Mouse (Mus musculus) T-cell, adult 2 months (primary cell): ENCODE data around the gene Ap1g2.

Experiments used
- DNase-seq: peaks from one replicate; pipeline ENCODE4 v3.0.0; 2022; ENCODE audit warnings: low spot score

Ap1g2 gene

DNA sequence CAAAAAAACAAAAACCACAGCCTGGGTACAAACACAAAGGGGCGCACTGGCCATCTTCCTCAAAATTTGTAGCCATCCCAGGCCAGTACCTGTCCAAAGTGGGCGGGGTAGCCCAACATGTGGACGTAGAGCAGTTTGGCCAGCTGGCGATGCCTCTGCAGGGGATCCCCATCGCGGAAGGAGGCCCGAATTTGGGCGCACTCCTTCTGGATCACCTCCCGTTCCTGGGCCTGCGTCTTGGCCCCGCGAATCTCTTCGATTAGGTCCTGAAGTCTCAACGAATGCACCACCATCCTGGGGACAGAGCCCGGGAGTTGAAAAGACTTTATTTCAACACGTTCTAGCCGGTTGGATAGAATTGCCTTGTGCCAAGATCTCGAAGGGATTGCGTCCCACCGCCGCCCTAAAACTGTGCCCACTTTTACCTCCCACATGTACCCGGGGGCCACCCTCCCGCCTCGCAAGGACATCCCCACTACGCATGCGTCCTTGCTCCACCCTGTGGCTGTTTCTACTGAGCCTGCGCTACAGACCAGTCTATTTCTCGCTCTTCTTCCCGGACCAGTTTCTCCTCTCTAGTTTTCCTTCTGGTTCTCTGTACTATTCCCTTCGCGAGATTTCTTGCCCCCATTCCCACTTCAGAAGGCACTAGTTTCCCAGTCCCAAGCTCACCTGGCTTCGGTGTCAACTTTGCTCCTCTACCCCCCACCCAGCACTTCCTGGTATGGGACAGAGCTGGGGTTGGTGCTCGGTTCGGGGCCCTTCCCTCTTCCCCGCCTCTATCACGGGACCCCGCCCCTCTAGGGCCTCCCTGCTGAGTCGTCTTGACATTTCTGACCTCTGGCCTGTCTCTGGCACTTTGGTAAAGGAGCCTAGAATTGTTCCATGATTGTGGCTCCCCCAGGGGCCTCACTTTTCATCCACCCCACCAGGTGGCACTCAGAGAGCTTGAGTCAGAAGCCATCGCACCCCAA, at the start of gene Ap1g2:
Gene Ap1g2, minus strand, starts transcription at position 758 of the 974 bp plus-strand sequence.
- DNase-seq = peak; percentile 80

GRCm38 (mm10) chr14:55152951-55153481, 46.6 kb upstream of the Ap1g2 start:
- DNase-seq = no peak

GRCm38 (mm10) chr14:55152174-55152573, 45.8 kb upstream of the Ap1g2 start:
- no peak for DNase-seq

DNA sequence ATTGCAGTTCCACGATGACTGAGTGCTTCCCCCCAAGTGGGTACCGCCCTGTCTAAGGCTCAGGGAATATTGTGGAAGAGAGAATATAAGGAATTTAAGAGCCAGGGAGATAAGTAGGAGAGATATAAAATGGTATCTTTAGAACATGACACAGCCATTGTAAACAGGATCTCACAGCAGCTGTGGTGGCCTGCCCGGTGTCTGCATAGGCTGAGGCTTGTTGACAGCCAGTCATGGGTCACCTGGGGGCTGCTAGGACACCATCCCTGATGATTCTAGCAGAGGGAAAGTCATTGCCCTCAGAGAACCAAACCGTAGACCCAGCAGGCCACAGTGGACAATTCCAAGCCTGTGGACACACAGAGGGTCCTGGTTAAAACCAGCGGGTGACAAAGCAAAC, 44.6 kb upstream of the Ap1g2 start:
- no peak for DNase-seq

- no peak for DNase-seq
These were observed 42.6 kb upstream of the Ap1g2 start for GRCm38 (mm10) chr14:55149041-55149440.

DNA sequence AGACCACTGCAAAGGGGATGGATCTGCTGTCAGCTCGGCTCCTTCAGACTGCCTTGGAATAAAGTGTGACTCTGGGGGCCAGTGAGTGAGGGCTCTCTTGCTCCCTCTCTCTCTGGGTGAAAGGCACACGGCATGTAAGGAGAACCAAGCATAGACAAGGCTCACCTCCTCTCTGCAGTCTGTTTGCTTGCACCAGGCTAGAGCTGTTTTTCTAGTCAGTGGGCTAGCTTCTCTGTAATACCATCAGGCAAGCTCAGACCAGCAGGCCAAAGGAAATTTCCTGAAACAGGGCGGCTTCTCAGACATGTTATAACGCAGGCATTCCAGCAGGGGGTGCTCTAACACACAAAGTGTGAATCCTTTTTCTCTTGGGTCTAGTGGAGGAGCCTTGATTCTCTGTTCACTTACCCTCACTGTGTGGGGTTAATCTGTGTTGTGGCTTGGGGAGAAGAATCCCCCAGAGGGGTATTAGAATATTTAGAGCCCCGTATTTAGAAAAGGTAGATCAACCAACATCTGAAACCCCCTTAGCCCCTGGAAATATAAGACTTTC, 42.0 kb upstream of the Ap1g2 start:
- peak; percentile 50 for DNase-seq

- DNase-seq = no peak
These were observed 40.5 kb upstream of the Ap1g2 start for GRCm38 (mm10) chr14:55146829-55147401.

- no peak for DNase-seq
These were observed 39.9 kb upstream of the Ap1g2 start for GRCm38 (mm10) chr14:55146324-55146723.

DNA sequence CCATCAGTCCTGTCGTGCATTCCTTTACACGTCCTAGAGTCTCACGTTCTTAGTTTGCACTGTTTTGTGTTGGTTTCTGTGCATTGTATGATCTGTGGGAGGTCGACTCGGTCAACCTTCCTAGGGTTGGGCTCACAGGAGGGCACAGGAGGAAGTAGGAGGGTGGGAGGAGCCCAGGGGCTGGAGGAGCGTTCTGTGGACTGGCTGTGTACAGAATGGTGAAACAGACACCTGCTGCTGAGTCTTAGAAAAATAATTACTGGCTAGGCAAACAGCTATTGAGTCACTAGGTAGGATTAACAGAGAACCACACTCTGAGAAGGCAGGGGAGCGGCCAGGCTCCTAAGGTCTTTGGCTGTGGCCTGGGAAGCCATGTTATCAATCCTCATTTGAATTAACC, 32.9 kb upstream of the Ap1g2 start:
- no peak for DNase-seq

- no peak for DNase-seq
These were observed 29.3 kb upstream of the Ap1g2 start for GRCm38 (mm10) chr14:55135676-55136075.

- DNase-seq = no peak
These were observed 20.1 kb upstream of the Ap1g2 start for GRCm38 (mm10) chr14:55126521-55126920.

DNA sequence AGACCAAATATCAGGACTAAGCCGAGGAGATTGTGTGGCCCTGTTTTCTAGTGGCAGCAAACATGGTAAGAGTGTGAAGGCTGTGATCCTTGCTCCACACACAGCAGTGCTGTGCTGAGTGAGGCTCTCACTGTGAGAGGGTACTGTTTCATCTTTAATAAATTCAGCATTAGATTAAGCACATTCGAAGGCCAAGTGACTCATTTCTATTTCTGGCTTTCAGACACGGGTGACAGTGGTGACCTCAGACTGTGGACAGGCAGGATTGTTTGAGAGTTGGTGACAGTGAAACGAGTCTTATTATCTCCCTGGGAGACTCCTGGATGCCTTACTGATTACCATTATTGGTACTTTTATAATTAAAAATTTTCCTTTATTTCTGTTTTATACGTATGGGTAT, 19.3 kb upstream of the Ap1g2 start:
- DNase-seq = no peak

DNA sequence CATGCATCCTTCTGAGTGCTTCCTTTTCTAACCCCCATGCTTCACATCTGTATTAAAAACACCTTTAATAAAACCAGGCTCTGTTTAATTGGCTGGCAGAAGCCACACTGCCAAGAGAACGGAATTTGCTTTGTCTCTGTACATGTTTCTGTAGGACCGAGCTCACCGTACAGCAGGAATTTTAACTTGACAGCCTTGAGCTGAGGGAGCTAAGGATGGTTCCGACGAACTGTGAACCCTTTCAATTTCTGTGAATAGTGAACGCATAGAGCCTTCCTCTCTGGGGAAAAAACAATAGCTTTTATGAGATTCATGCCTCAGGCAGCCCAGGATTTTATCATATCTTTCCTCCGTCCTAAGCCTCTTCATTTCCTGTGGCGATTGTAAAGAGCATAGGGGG, 16.0 kb upstream of the Ap1g2 start:
- no peak for DNase-seq

DNA sequence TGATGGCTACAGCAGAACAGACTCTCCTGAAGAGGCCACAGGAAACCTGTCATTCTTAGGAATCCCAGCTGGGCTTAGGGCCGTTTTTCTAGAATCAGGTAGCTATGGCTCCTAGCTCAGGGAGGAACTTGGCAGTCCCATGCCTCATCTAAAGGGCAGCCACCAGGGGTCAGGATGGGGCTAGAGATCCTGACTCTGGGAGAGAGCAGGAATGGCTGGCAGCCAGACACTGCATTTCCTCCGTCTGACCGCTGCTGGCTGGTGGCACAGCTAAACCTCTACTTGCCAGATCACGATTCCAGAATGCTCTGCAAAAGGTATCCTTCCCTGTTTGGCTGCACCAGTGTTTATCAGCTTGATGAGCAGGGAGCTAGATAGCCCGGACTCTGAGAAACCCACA, 15.6 kb upstream of the Ap1g2 start:
- no peak for DNase-seq

- DNase-seq = no peak
These were observed 13.2 kb upstream of the Ap1g2 start for GRCm38 (mm10) chr14:55119421-55120134.

DNA sequence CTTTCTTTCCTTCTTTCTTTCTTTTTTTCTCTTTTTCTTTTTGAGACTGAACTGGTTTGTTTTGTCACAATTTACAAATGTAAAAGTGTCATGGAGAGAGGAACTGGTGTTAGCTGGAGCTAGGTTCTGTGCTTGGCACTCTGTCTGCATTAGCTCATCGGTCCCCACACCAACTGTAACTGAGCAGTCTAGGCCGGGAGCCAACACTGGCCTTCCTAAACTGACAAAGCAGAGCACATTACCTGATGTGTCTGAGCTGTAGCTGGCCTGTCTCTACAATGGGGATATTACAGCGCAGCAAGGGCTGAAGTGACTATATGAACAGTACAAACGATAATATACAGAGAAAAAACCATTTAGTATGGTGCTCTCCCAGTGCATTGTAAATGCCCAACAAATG, 12.5 kb upstream of the Ap1g2 start:
- DNase-seq = no peak

DNA sequence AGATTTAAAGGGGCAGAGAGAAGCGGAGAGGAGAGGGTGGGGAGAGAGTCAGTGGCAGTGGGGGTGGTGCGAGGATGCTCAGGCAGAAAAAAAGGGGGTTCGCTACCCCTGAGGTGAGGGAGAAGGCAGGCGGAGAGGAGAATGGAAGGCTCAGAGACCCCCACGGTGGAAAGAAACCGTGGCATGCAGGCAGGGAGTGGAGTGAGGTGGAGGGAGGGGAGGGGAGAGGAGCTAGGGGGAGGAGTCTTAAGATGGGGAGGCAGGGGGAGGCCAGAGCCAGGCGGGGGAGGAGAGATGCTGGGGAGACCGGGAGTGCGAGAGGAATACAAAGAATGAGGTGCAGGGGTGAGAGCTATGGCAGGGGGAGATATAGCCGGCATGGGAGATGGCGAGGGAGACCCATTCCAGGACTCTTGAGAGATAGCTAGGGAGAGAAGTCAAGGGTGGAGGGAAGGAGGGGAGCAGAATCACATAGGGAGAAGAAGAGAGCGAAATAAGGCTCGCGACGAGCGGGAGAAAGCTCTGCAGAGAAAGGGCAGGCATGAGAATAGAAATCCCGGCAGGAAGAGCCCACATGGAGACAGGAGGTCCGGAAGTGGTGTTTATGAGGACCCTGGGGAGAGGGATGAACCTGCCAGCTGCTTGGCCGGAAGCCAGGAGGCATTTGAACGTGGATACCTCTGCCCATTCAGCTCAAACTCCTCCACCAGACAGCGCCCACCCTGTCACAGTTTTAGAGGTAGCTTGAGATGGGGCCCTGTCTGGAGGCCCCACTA, 10.2 kb upstream of the Ap1g2 start, which contains the start of gene Jph4:
Gene Jph4, minus strand, starts transcription at position 511 of the 776 bp plus-strand sequence.
- no peak for DNase-seq

DNA sequence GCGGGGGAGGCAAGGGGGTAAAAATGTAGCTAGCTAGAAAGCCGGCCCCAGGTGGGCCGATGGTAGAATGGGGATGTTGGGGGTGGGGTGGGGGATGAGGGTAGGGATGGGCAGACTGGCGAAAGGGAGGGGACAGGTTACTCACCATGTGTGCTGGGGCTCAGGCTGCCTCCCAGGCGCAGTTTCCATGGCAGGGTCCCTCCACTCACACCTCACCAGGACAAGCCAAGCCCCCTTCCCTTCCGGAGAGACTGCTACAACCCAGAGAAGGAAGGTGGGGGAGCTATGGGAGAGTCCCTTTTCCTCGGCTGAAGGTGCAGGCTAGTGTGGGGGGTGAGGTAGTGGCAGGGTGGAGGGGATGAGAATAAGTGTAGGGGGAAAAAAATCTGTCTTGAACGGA, 9.5 kb upstream of the Ap1g2 start:
- no peak for DNase-seq

DNA sequence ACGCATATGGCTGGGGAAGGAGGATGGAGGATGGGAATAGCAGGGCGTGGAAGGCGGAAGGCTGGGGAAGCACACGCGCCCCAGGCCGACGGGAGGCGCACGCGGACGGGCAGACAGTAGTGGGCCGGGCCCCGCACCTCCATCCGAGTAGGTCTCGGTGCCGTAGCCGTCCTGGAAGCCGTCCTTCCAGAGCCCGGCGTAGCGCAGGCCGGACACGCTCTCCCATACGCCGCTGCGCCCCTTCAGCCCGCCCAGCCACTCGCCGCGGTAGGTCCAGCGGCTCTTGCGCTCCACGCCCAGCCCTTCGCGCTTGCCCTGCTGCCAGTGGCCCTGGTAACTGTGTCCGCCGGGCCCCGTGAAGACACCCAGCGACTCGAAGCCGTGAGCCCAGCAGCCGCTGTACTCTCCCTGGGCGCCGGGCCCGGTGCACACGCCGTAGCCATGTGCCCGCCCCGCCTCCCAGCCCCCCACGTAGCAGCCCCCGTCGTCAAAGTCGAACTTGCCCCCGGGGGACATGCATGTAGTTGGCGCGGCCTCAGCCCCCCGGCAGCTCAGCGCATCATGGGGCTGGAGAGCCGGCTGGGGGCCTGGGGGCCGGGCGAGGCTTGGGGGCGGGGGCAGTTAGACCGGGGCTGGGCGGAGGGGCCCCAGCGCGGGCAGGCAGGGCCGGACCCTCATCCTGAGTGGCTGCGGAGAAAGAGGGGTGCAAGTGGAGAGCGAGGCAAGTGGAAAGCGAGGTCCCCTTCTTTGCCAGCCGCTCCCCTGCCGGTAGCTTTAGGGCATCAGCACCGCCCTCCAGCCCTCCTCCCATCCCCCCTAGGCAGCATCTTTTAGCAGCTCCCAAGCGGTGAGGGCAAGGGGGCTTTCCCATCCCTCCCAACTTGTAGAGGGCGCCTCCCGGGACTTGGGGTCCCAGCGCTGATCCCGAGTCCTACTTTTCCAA, 8.6 kb upstream of the Ap1g2 start:
- no peak for DNase-seq

DNA sequence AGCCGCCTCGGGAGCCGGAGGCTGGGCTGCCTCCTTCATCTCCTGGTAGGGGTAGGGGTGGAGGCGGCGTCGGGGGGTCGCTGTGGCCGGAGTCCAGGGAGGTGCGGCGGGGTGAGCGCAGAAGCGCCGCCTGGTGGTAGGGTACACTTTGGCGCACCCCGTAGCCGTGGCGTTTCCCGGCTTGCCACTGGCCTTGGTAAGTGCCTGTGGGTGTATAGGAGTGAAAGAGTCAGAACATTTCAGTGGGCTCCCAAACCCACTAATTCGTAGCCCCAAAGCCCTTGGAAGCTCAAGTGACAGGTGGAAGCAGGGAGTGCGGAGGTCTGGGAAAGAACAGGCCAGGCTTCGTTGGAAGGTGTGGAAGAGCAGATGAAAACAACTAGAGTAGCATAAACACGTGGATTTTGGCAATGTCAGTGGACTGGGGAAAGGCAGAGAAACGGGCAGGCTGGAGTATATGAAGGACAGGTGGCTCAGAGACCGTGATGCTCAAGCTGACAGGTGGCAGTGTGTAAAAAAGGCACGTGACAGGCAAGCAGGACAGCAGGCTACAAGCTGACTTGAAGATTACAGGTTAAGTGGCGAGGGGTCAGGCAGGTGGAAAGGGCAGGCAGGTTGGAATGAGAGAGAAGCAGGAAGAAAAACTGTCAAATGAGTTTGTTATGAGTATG, 7.7 kb upstream of the Ap1g2 start:
- DNase-seq = peak; percentile 34
